Mouse (Mus musculus) embryonic fibroblast, embryonic 13.5 days (primary cell): ENCODE results near the gene Ghr.

Source experiments
- CTCF ChIP-seq: IDR thresholded peaks from 2 replicates; pipeline ENCODE4 v1.5.1; 2011; ENCODE audit warnings: mild to moderate bottlenecking, control low read depth, low read length, moderate library complexity, borderline replicate concordance; ENCODE audit not compliant: insufficient read depth
- POLR2A ChIP-seq: IDR thresholded peaks from 2 replicates; pipeline ENCODE4 v1.6.1; 2011; ENCODE audit warnings: low read depth, mild to moderate bottlenecking, control low read depth, low read length, moderate library complexity

GRCm38 (mm10) chr15:3279242-3279641 is 304.1 kb downstream of the Ghr start:
- no peak for TF ChIP-seq POLR2A
- no peak for TF ChIP-seq CTCF
